Mouse (Mus musculus) lung, embryonic 14.5 days (tissue): ENCODE measurements around the gene Ep400. TPM values are rescaled to one million over a fixed set of nuclear protein-coding genes. Genes with fewer than 3 reads are reported as not detected.

ENCODE experiments used
- ATAC-seq: fragments of 200-750 bp; cut with Nextera tagmentation; 2 replicates; pipeline ENCODE4 v1.8.0; 2017; ENCODE audit warnings: mild to moderate bottlenecking, moderate TSS enrichment, moderate library complexity; ENCODE audit not compliant: insufficient read depth
- DNase-seq: peaks from one replicate; pipeline ENCODE4 v3.0.0-alpha.2; 2015
- H3K27ac ChIP-seq: fragments of 300-500 bp; sonication (generic); 2 replicates; pipeline ENCODE4 v1.5.1; 2014; ENCODE audit warnings: low read depth, mild to moderate bottlenecking, moderate library complexity
- H3K27me3 ChIP-seq: fragments of 300-500 bp; sonication (generic); 2 replicates; pipeline ENCODE4 v1.6.1; 2014; ENCODE audit warnings: low read length, control low read depth; ENCODE audit not compliant: insufficient read depth
- H3K36me3 ChIP-seq: fragments of 300-500 bp; sonication (generic); 2 replicates; pipeline ENCODE4 v1.6.1; 2014; ENCODE audit warnings: control low read depth; ENCODE audit not compliant: insufficient read depth
- H3K4me1 ChIP-seq: fragments of 300-500 bp; sonication (generic); 2 replicates; pipeline ENCODE4 v1.6.1; 2014; ENCODE audit warnings: antibody characterized with exemption, control low read depth; ENCODE audit not compliant: insufficient read depth
- H3K4me2 ChIP-seq: fragments of 300-500 bp; sonication (generic); 2 replicates; pipeline ENCODE4 v1.6.1; 2014; ENCODE audit warnings: mild to moderate bottlenecking
- H3K4me3 ChIP-seq: fragments of 300-500 bp; sonication (generic); 2 replicates; pipeline ENCODE4 v1.5.1; 2014; ENCODE audit warnings: low read depth, low read length
- H3K9ac ChIP-seq: fragments of 300-500 bp; sonication (generic); 2 replicates; pipeline ENCODE4 v1.6.1; 2014
- H3K9me3 ChIP-seq: fragments of 300-500 bp; sonication (generic); 2 replicates; pipeline ENCODE4 v1.6.1; 2016; ENCODE audit warnings: low read depth, low read length, control low read depth
- CTCF ChIP-seq: IDR thresholded peaks from 2 replicates; pipeline ENCODE4 v1.5.1; 2016; ENCODE audit warnings: antibody characterized with exemption, low read depth
- WGBS: fragments of 180-500 bp; shearing (Covaris S2); extraction: QIAGEN DNeasy Blood & Tissue Kit; methylation state at CpG from one replicate; pipeline ENCODE4 v1.1.7; 2014; 5-methylcytosine and 5-hydroxymethylcytosine counted together
- polyA plus RNA-seq: library from polyadenylated mRNA; unstranded; fragments of >200 nt; fragmentation: Nextera tagmentation; extraction: Ambion mirVana; gene quantifications from 2 replicates; pipeline ENCODE4 v1.2.1, GENCODE M21; 2014

The Ep400 gene
- polyA plus RNA-seq, 1 experiment from 2014 or later, result 60.5 TPM

DNA sequence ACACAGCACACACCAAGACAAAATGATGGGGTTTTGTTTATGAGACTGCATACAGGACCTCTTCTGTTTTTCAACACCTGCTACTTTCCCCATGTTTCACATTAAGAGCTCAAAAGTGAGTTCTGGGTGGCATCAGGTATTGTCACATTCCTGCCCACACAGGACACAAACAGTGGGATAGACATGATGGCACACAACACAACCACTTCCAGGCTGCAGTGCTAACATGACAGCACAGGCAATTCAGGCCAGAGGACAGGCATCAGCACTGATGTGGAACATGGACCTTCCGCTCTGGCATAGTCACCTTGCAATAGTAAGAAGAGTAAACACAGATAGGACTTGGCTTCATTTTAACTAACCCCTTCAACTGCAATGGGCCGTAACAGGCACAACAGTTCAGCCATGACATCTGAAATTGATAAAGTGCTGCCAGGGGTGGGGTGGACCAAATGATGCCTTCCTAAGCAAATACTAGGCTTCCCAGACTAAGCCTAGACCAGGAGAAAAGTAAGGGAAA, 105.7 kb downstream of the Ep400 start:
- H3K9me3 ChIP-seq, result no peaks in the 10 kb centered on the region
- H3K27me3 ChIP-seq, result no peaks in the 10 kb centered on the region
- ATAC-seq (no peak), DNase-seq (no peak)
- H3K36me3 ChIP-seq, result peaks cover 86% of the 10 kb centered on the region
- no peak overlapping the region for H3K4me3 ChIP-seq
- 92% methylated on average over 2 of the region's 2 CpGs for WGBS
- no peak for TF ChIP-seq CTCF
- no peak overlapping the region for H3K4me2 ChIP-seq
- H3K27ac ChIP-seq, result no peak overlapping the region
- no peaks in the 10 kb centered on the region for H3K4me1 ChIP-seq
- no peak overlapping the region for H3K9ac ChIP-seq

DNA sequence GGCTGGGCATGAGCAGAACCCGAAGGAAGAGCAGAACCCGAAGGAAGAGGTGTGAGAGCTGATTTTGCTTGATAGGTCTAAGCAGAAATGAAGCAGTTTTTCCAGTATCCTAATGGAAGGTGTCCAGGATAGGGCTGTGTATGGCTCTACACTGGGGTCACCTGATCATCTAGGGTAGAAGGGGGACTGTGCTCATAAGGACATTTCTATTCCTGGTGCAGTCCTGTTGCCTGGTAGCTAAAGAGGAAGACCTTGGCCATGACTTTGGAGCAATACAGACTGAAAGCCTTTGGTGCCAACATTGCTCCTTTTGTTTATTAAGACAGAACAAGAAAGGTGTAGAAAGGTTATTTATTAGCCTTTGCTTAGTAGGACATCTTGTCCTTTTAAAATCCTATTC, 106.5 kb downstream of the Ep400 start:
- peaks cover 88% of the 10 kb centered on the region for H3K36me3 ChIP-seq
- H3K9ac ChIP-seq, result no peak overlapping the region
- no peak for DNase-seq
- no peak overlapping the region for H3K27ac ChIP-seq
- no peak for ATAC-seq
- no peaks in the 10 kb centered on the region for H3K4me1 ChIP-seq
- no peaks in the 10 kb centered on the region for H3K9me3 ChIP-seq
- no peaks in the 10 kb centered on the region for H3K27me3 ChIP-seq
- no peak for TF ChIP-seq CTCF
- no peak overlapping the region for H3K4me3 ChIP-seq
- 83% methylated on average over 2 of the region's 2 CpGs for WGBS
- H3K4me2 ChIP-seq, result no peak overlapping the region

DNA sequence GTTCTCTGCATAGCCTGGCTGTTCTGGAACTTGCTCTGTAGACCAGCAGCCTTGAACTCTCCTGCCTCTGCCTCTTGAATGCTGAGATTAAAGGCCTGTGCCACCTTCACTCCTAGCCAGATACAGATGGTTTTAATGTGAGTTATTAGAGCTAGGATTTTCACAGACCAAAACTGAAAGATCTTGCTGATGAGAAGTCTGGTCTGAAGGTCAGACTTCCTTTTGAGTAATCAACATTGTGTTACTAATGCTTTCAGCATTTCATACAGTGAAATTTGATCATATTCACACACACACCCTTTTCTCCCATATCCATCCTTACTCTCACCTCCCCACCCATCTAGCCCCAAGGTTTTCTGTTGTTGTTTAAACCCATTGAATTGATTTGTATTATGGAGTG, 110.8 kb downstream of the Ep400 start:
- no peaks in the 10 kb centered on the region for H3K9me3 ChIP-seq
- DNase-seq, result no peak

DNA sequence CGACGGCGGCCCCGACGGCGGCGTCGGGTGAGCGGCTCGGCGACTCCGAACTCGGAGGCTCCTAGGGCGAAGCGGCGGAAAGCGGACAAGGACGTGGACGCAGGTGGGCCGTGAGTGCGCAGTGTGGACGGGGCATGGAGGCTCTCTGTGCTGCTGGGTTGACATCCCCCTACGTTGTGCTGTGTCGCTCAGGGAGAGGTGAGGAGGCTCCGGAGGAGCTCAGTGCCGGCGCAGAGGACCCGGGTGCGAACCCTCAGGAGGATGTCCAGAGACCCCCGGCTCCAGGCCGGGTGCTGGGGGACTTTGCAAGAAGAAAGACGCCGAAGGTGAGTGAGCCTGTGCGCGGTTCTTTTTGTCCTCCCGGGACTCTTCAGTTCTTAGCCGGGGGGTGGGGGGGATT, 116.8 kb downstream of the Ep400 start:
- peak overlapping the region; percentile 90 for H3K9ac ChIP-seq
- H3K4me1 ChIP-seq, result no peaks in the 10 kb centered on the region
- 1% methylated on average over 37 of the region's 37 CpGs for WGBS
- H3K27ac ChIP-seq, result peak overlapping the region; percentile 18; the same call in 1 of the 2 replicates
- no peak for TF ChIP-seq CTCF
- ATAC-seq (peak; percentile 48), DNase-seq (no peak)
- H3K4me2 ChIP-seq, result peak overlapping the region; percentile 89
- H3K27me3 ChIP-seq, result no peaks in the 10 kb centered on the region
- H3K9me3 ChIP-seq, result no peaks in the 10 kb centered on the region
- H3K36me3 ChIP-seq, result peaks cover 80% of the 10 kb centered on the region
- H3K4me3 ChIP-seq, result peak overlapping the region; percentile 99

More for the DNA sequence above, 110.8 kb downstream of the Ep400 start:
- H3K36me3 ChIP-seq, result peaks cover 90% of the 10 kb centered on the region
- no peak overlapping the region for H3K4me3 ChIP-seq
- ATAC-seq, result no peak
- no peaks in the 10 kb centered on the region for H3K27me3 ChIP-seq
- TF ChIP-seq CTCF, result no peak
- no peaks in the 10 kb centered on the region for H3K4me1 ChIP-seq
- H3K4me2 ChIP-seq, result no peak overlapping the region
- H3K9ac ChIP-seq, result no peak overlapping the region
- no peak overlapping the region for H3K27ac ChIP-seq

DNA sequence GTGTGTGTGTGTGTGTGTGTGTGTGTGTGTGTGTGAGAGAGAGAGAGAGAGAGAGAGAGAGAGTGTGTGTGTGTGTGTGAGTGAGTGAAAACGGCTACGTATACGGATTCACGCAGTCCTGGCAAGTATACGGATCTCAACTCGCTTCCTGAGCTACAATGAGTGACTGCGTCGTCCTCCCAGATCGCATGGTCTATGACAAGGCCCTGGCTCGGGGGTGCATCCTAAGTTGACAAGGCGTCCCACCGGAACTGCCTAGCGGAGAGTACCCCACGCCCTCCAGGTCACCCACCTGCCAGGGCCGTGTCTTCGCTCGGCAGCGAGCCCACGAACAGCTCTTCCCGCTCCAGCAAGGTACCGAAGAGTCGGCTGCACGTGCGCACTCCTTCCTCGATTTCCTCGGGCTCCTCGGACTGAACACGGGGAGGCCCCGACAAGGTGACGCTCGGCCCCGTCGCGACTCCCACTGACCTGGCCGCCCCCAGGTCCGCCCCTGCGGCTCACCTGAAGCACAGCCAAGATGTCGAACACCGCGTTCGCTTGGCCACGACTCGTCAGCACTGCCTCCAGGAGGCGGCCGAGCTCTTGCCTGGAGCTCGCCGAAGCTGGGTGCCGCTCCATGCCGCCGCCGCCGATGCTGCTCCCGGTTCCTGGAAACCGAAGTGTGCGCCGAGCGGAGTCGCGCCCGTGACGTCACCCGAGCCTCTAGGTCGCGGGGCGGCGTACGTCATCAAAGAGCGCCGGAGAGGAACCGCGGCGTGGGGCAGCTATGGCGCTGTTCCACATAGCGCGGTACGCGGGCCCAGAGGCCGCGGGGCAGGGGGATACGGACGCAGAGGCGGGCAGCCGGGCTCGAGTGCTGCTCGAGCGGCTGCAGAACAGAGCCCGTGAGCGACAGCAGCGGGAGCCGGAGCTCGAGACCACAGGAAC, 117.5 kb downstream of the Ep400 start, which contains the start of the genes Noc4l and Ddx51:
TSS of gene Noc4l (minus strand) at position 699 of the 930 bp plus-strand sequence.
TSS of gene Ddx51 (plus strand) at position 733 of the 930 bp plus-strand sequence.
- peak within 1 kb of the TSS; percentile 89 for H3K4me2 ChIP-seq
- DNase-seq, result peak; percentile 99
- H3K27ac ChIP-seq, result peak within 1 kb of the TSS; percentile 18; the same call in 1 of the 2 replicates
- H3K36me3 ChIP-seq, result peaks cover 80% of the 10 kb centered on the region
- peak within 1 kb of the TSS; percentile 99 for H3K4me3 ChIP-seq
- no peaks in the 10 kb centered on the region for H3K27me3 ChIP-seq
- WGBS, result 1% methylated on average over 90 of the region's 91 CpGs
- no peak for TF ChIP-seq CTCF
- peak within 1 kb of the TSS; percentile 90 for H3K9ac ChIP-seq
- no peaks in the 10 kb centered on the region for H3K9me3 ChIP-seq
- no peaks in the 10 kb centered on the region for H3K4me1 ChIP-seq
- peak; percentile 89 for ATAC-seq

DNA sequence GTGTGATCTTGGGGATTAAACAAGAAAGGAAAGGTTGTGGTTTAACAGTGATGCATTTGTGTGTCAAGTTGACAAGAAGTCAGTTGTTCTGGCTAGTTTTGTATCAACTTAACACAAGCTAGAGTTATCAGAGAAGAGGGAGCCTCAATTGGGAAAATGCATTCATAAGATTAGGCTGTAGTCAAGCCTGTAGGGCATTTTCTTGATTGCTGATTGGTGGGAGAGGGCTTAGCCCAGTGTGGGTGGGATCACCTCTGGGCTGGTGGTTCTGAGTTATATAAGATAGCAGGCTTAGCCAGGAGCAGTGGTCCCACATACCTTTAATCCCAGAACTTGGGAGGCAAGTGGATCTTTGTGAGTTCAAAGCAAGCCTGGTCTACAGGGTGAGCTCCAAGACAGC, 124.1 kb downstream of the Ep400 start:
- H3K4me2 ChIP-seq, result no peak overlapping the region
- no peaks in the 10 kb centered on the region for H3K9me3 ChIP-seq
- H3K27me3 ChIP-seq, result no peaks in the 10 kb centered on the region
- no peak overlapping the region for H3K4me3 ChIP-seq
- no peak overlapping the region for H3K9ac ChIP-seq
- H3K36me3 ChIP-seq, result peaks cover 50% of the 10 kb centered on the region
- DNase-seq, result no peak
- no peak overlapping the region for H3K27ac ChIP-seq
- H3K4me1 ChIP-seq, result no peaks in the 10 kb centered on the region
- no peak for ATAC-seq
- TF ChIP-seq CTCF, result no peak

DNA sequence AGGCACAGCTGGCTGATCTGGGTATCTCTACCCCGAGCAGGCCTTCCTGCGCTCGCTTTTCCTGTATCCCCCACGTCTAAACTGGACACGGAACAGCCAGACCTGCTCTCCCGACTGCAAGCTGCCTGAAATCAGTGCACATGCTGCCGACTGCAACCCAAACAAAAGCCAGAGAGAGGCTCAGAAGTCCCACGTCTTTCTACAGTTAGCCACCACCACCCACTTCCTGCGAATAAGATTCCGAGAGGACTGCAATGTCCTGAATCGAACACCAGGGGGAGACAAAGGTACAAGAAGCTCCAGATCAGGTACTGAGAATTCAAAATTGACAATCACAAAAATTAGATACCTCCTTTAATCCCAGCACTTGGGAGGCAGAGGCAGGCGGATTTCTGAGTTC, 131.1 kb downstream of the Ep400 start:
- H3K4me3 ChIP-seq, result no peak overlapping the region
- WGBS, result 21% methylated on average over 12 of the region's 12 CpGs
- H3K27ac ChIP-seq, result no peak overlapping the region
- no peaks in the 10 kb centered on the region for H3K27me3 ChIP-seq
- peak; percentile 58; the same call in 1 of the 2 replicates for ATAC-seq
- peak; percentile 89 for DNase-seq
- H3K4me1 ChIP-seq, result no peaks in the 10 kb centered on the region
- H3K36me3 ChIP-seq, result no peaks in the 10 kb centered on the region
- peak overlapping the region; percentile 33 for H3K9ac ChIP-seq
- TF ChIP-seq CTCF, result peak; percentile 89
- H3K4me2 ChIP-seq, result peak overlapping the region; percentile 41
- H3K9me3 ChIP-seq, result no peaks in the 10 kb centered on the region
